Mouse (Mus musculus): Measurements from ENCODE around the gene Gm20388. TPM values are rescaled to one million over a fixed set of nuclear protein-coding genes. Genes with fewer than 3 reads are reported as not detected.
"Not testable (repeated sequence)": the region's sequence is repeated elsewhere in the genome, so short reads cannot be mapped to it uniquely, and the experiment has no call there.

Gm20388 gene
- total RNA-seq, 1 experiment from 2014 or later, result 10.0 TPM

- no peak for ATAC-seq (replicated peaks; ENCODE audit: insufficient number of reproducible peaks, low FRiP score, low TSS enrichment, poor library complexity, severe bottlenecking)
Observed at GRCm38 (mm10) chr8:123423441-123423840, 3512.8 kb downstream of the Gm20388 start, which contains the start of gene Def8. Def8 (plus strand) TSS chr8:123423527.

- ATAC-seq (replicated peaks; ENCODE audit: insufficient number of reproducible peaks, low FRiP score, low TSS enrichment, poor library complexity, severe bottlenecking), result no peak
Observed at GRCm38 (mm10) chr8:123426511-123427509, 3516.2 kb downstream of the Gm20388 start.

- ATAC-seq (replicated peaks; ENCODE audit: insufficient number of reproducible peaks, low FRiP score, low TSS enrichment, poor library complexity, severe bottlenecking), result no peak
Observed at GRCm38 (mm10) chr8:123427639-123428275, 3517.1 kb downstream of the Gm20388 start.

- ATAC-seq (replicated peaks; ENCODE audit: insufficient number of reproducible peaks, low FRiP score, low TSS enrichment, poor library complexity, severe bottlenecking), result no peak
Observed at GRCm38 (mm10) chr8:123428343-123428893, 3517.8 kb downstream of the Gm20388 start.

GRCm38 (mm10) chr8:123428939-123429721, 3518.5 kb downstream of the Gm20388 start:
- no peak for ATAC-seq (replicated peaks; ENCODE audit: insufficient number of reproducible peaks, low FRiP score, low TSS enrichment, poor library complexity, severe bottlenecking)

- ATAC-seq (replicated peaks; ENCODE audit: insufficient number of reproducible peaks, low FRiP score, low TSS enrichment, poor library complexity, severe bottlenecking), result not testable (repeated sequence)
Observed at GRCm38 (mm10) chr8:123429722-123430013, 3519.0 kb downstream of the Gm20388 start.

GRCm38 (mm10) chr8:123430936-123431335, 3520.3 kb downstream of the Gm20388 start:
- ATAC-seq (replicated peaks; ENCODE audit: insufficient number of reproducible peaks, low FRiP score, low TSS enrichment, poor library complexity, severe bottlenecking), result not testable (repeated sequence)

- ATAC-seq (replicated peaks; ENCODE audit: insufficient number of reproducible peaks, low FRiP score, low TSS enrichment, poor library complexity, severe bottlenecking), result no peak
Observed at GRCm38 (mm10) chr8:123431616-123432365, 3521.2 kb downstream of the Gm20388 start.

GRCm38 (mm10) chr8:123432381-123432780, 3521.7 kb downstream of the Gm20388 start:
- no peak for ATAC-seq (replicated peaks; ENCODE audit: insufficient number of reproducible peaks, low FRiP score, low TSS enrichment, poor library complexity, severe bottlenecking)

- ATAC-seq (replicated peaks; ENCODE audit: insufficient number of reproducible peaks, low FRiP score, low TSS enrichment, poor library complexity, severe bottlenecking), result not testable (repeated sequence)
Observed at GRCm38 (mm10) chr8:123433241-123433974, 3522.8 kb downstream of the Gm20388 start.

- no peak for ATAC-seq (replicated peaks; ENCODE audit: insufficient number of reproducible peaks, low FRiP score, low TSS enrichment, poor library complexity, severe bottlenecking)
Observed at GRCm38 (mm10) chr8:123441788-123442187, 3531.1 kb downstream of the Gm20388 start.

- ATAC-seq (replicated peaks; ENCODE audit: insufficient number of reproducible peaks, low FRiP score, low TSS enrichment, poor library complexity, severe bottlenecking), result peak; percentile 2; the same call in 1 of the 2 replicates
Observed at GRCm38 (mm10) chr8:123442351-123442750, 3531.7 kb downstream of the Gm20388 start.

GRCm38 (mm10) chr8:123442871-123443575, 3532.4 kb downstream of the Gm20388 start:
- ATAC-seq (replicated peaks; ENCODE audit: insufficient number of reproducible peaks, low FRiP score, low TSS enrichment, poor library complexity, severe bottlenecking), result peak; percentile 88

- ATAC-seq (replicated peaks; ENCODE audit: insufficient number of reproducible peaks, low FRiP score, low TSS enrichment, poor library complexity, severe bottlenecking), result no peak
Observed at GRCm38 (mm10) chr8:123443576-123443921, 3532.9 kb downstream of the Gm20388 start.

- ATAC-seq (replicated peaks; ENCODE audit: insufficient number of reproducible peaks, low FRiP score, low TSS enrichment, poor library complexity, severe bottlenecking), result 0 out of 2 replicates have a peak, but pooled peaks have one; percentile 49
Observed at GRCm38 (mm10) chr8:123444131-123444530, 3533.5 kb downstream of the Gm20388 start.

- no peak for ATAC-seq (replicated peaks; ENCODE audit: insufficient number of reproducible peaks, low FRiP score, low TSS enrichment, poor library complexity, severe bottlenecking)
Observed at GRCm38 (mm10) chr8:123445981-123446380, 3535.3 kb downstream of the Gm20388 start.

GRCm38 (mm10) chr8:123446799-123447198, 3536.2 kb downstream of the Gm20388 start:
- no peak for ATAC-seq (replicated peaks; ENCODE audit: insufficient number of reproducible peaks, low FRiP score, low TSS enrichment, poor library complexity, severe bottlenecking)

All from monocyte, adult 5-6 weeks (primary cell).